In genomic region chr8:91714733-91715132, GRCm38 (mm10) we compare ENCODE assay signal across 16 mouse cellular contexts.
A peak's percentile ranks its signal among the peaks of the same experiment; 100 is the strongest.
DNase-seq lines count a peak whose midpoint lies in the region; ATAC-seq and TF ChIP-seq lines count a peak whose summit lies in the region.
"Had no signal": no experiment of that assay in that cellular context is flagged by ENCODE, and none has a peak within 500 bp of the region (broad histone marks: within the 10 kb centered on the region; RNA-seq: fewer than 3 reads in every experiment).

No protein-coding gene starts in this region.

- no peaks in the 10 kb centered on the region for H3K36me3 ChIP-seq in heart, embryonic 13.5 days
- no peaks in the 10 kb centered on the region for H3K36me3 ChIP-seq in liver, adult 2 months (ENCODE audit: control insufficient read depth, insufficient read depth, low read length)
- H3K36me3 ChIP-seq in embryonic facial prominence, embryonic 10.5 days (replicated peaks), result no peaks in the 10 kb centered on the region
- no peaks in the 10 kb centered on the region for H3K36me3 ChIP-seq in lung, postnatal 0 days (ENCODE audit: insufficient read depth, low read length)
- H3K36me3 ChIP-seq: stomach, embryonic 15.5 days had no signal

- H3K9me3 ChIP-seq in heart, embryonic 13.5 days, result no peaks in the 10 kb centered on the region
- H3K9me3 ChIP-seq in embryonic facial prominence, embryonic 10.5 days, result no peaks in the 10 kb centered on the region
- no peaks in the 10 kb centered on the region for H3K9me3 ChIP-seq in lung, postnatal 0 days (ENCODE audit: low read length)
- H3K9me3 ChIP-seq: stomach, embryonic 15.5 days had no signal

- no peak for TF ChIP-seq EP300 in lung, postnatal 0 days (IDR thresholded peaks at IDR 0.05)

- H3K4me1 ChIP-seq in heart, embryonic 13.5 days, result peaks cover 66% of the 10 kb centered on the region
- H3K4me1 ChIP-seq in liver, adult 2 months (ENCODE audit: control insufficient read depth, insufficient read depth, low read length), result peaks cover 6% of the 10 kb centered on the region
- H3K4me1 ChIP-seq in embryonic facial prominence, embryonic 10.5 days, result peaks cover 70% of the 10 kb centered on the region
- no peaks in the 10 kb centered on the region for H3K4me1 ChIP-seq in lung, postnatal 0 days (ENCODE audit: insufficient read depth, low read depth, low read length)

- TF ChIP-seq CTCF in liver, adult 2 months (IDR thresholded peaks at IDR 0.05; ENCODE audit: low read depth, low read length), result no peak
- no peak for TF ChIP-seq CTCF in lung, postnatal 0 days (IDR thresholded peaks at IDR 0.05)

- H3K4me2 ChIP-seq in heart, embryonic 13.5 days, result no peak overlapping the region
- no peak overlapping the region for H3K4me2 ChIP-seq in lung, postnatal 0 days (replicated peaks; ENCODE audit: low read depth, low read length)
- H3K4me2 ChIP-seq: stomach, embryonic 15.5 days had no signal

- DNase-seq in heart, adult 8-10 months (ENCODE audit: low spot score), result no peak
- DNase-seq in liver, adult 2 months (ENCODE audit: extremely low read depth, low read depth, low spot score), result peak; percentile 88
- no peak for DNase-seq in liver
- DNase-seq in embryonic facial prominence, embryonic 10.5 days (ENCODE audit: low spot score), result no peak
- DNase-seq in lung, postnatal 0 days (ENCODE audit: low spot score), result peak; percentile 33
- no peak for DNase-seq in spleen, adult 12 weeks (ENCODE audit: low spot score)
- DNase-seq in right cerebral cortex, postnatal 14 days, result no peak
- DNase-seq: cerebellum, adult 9-10 months; gastrocnemius, postnatal 25 days; layer of hippocampus, adult 9-11 months; thymus, postnatal 4 days had no signal

- no peak for ATAC-seq in heart, embryonic 13.5 days (ENCODE audit: extremely low read depth, insufficient number of reproducible peaks, low FRiP score, low TSS enrichment)
- no peak for ATAC-seq in lung, postnatal 0 days
- ATAC-seq: activated CD4-positive, CD25-positive, alpha-beta regulatory T cell, adult 4 months; inflammation-experienced regulatory T-cells, adult 6 months had no signal

- no peak overlapping the region for H3K4me3 ChIP-seq in heart, embryonic 13.5 days
- H3K4me3 ChIP-seq in liver, adult 2 months (ENCODE audit: insufficient read depth, low read depth, low read length), result no peak overlapping the region
- H3K4me3 ChIP-seq in embryonic facial prominence, embryonic 10.5 days, result no peak overlapping the region
- no peak overlapping the region for H3K4me3 ChIP-seq in lung, postnatal 0 days (ENCODE audit: low read depth, low read length)
- H3K4me3 ChIP-seq: erythroblast, embryonic 14.5 days; stomach, embryonic 15.5 days had no signal

- H3K27ac ChIP-seq in heart, embryonic 13.5 days (replicated peaks), result peak overlapping the region; percentile 59
- H3K27ac ChIP-seq in liver, adult 2 months (replicated peaks; ENCODE audit: insufficient read depth, low read depth, low read length), result no peak overlapping the region
- peak overlapping the region; percentile 90 for H3K27ac ChIP-seq in embryonic facial prominence, embryonic 10.5 days (replicated peaks)
- H3K27ac ChIP-seq in lung, postnatal 0 days (ENCODE audit: low read length), result no peak overlapping the region
- H3K27ac ChIP-seq: stomach, embryonic 15.5 days had no signal

- H3K27me3 ChIP-seq in heart, embryonic 13.5 days (replicated peaks), result peaks cover 12% of the 10 kb centered on the region
- H3K27me3 ChIP-seq in liver, adult 2 months (ENCODE audit: control insufficient read depth, insufficient read depth, low read length), result peaks cover 4% of the 10 kb centered on the region; the same call in 1 of the 2 replicates
- H3K27me3 ChIP-seq in embryonic facial prominence, embryonic 10.5 days (replicated peaks; ENCODE audit: low read depth, poor library complexity, severe bottlenecking), result peaks cover 41% of the 10 kb centered on the region
- H3K27me3 ChIP-seq in lung, postnatal 0 days (replicated peaks; ENCODE audit: insufficient read depth, low read length), result peaks cover 8% of the 10 kb centered on the region; the same call in 1 of the 2 replicates

- H3K79me2 ChIP-seq in liver, adult 2 months (ENCODE audit: control insufficient read depth, insufficient read depth, low read length), result no peaks in the 10 kb centered on the region

- no peak overlapping the region for H3K9ac ChIP-seq in heart, embryonic 13.5 days
- no peak overlapping the region for H3K9ac ChIP-seq in liver, adult 2 months (ENCODE audit: low read depth, low read length)
- H3K9ac ChIP-seq in lung, postnatal 0 days (replicated peaks; ENCODE audit: low read depth), result no peak overlapping the region
- H3K9ac ChIP-seq: stomach, embryonic 15.5 days had no signal

- 75% methylated on average over 7 of the region's 7 CpGs for WGBS in heart, embryonic 13.5 days
- 51% methylated on average over 7 of the region's 7 CpGs for WGBS in liver, adult 2 months
- 88% methylated on average over 7 of the region's 7 CpGs for WGBS in embryonic facial prominence, embryonic 10.5 days
- WGBS in lung, postnatal 0 days, result 67% methylated on average over 7 of the region's 7 CpGs

- no peak for TF ChIP-seq POLR2A in liver, adult 2 months (IDR thresholded peaks at IDR 0.05; ENCODE audit: extremely low read depth, insufficient read depth, low read length)

Comparison
In these comparisons a context has a peak if more than half of its experiments do, and no peak if none do; other contexts are left out.
1. DNase-seq: peak in liver, adult 2 months (single experiment) and lung, postnatal 0 days (single experiment); none in heart, adult 8-10 months (single experiment), liver (single experiment), embryonic facial prominence, embryonic 10.5 days (single experiment), spleen, adult 12 weeks (single experiment) and right cerebral cortex, postnatal 14 days (single experiment).
2. H3K27ac ChIP-seq: peak in heart, embryonic 13.5 days (single experiment) and embryonic facial prominence, embryonic 10.5 days (single experiment); none in liver, adult 2 months (single experiment) and lung, postnatal 0 days (single experiment).